Mouse (Mus musculus) CH12.LX (cell line): ENCODE measurements at regions not wholly inside any gene's neighbourhood (a gene's known extent, or its start where the extent isn't known, plus 50 kb on each side); places are given as distances from the start of the nearest gene placed in this dataset.

Experiments used
- DNase-seq: peaks from one replicate; pipeline ENCODE4 v3.0.0-alpha.2; 2013; ENCODE audit errors: extremely low read depth
- H3K27ac ChIP-seq: 2 replicates; pipeline ENCODE4 v1.5.1; 2012; ENCODE audit warnings: low read depth, mild to moderate bottlenecking, control low read depth, moderate library complexity; ENCODE audit not compliant: insufficient read depth
- H3K27me3 ChIP-seq: replicated peaks from 2 replicates; pipeline ENCODE3; 2012; ENCODE audit warnings: inconsistent platforms
- H3K36me3 ChIP-seq, 2 experiments: replicated peaks in 1 of 2; 2 replicates each; pipeline versions ENCODE3 to v1.6.1; 2012; ENCODE audit warnings: inconsistent platforms in 1 of 2, low read length in 1 of 2, mild to moderate bottlenecking in 1 of 2, mixed read lengths in 1 of 2, moderate library complexity in 1 of 2; ENCODE audit not compliant: control insufficient read depth in 1 of 2, insufficient read depth in 1 of 2
- H3K4me1 ChIP-seq, 2 experiments: 2 replicates each; pipeline ENCODE4 v1.6.1; 2012; ENCODE audit warnings: inconsistent platforms in 1 of 2, moderate library complexity in 1 of 2; ENCODE audit not compliant: insufficient read depth in 2 of 2, control insufficient read depth in 1 of 2
- H3K4me2 ChIP-seq: 2 replicates; pipeline ENCODE4 v1.6.1; 2012; ENCODE audit warnings: low read depth, mild to moderate bottlenecking, control low read depth; ENCODE audit not compliant: poor library complexity, insufficient read depth, severe bottlenecking
- H3K4me3 ChIP-seq, 3 experiments: fragments of 150-350 bp in 1 of 3; sonication (generic) in 1 of 3; replicated peaks in 1 of 3; 2 replicates each; pipeline versions ENCODE3 to v1.5.1; 2011 to 2012; ENCODE audit warnings: low read depth in 2 of 3, low read length in 2 of 3, mild to moderate bottlenecking in 2 of 3, moderate library complexity in 2 of 3, control low read depth in 1 of 3, improper control_type of control experiment in 1 of 3, inconsistent platforms in 1 of 3, mixed read lengths in 1 of 3; ENCODE audit not compliant: poor library complexity in 1 of 3
- H3K79me2 ChIP-seq: replicated peaks from 2 replicates; pipeline ENCODE4 v1.6.1; 2012; ENCODE audit warnings: mild to moderate bottlenecking, moderate library complexity; ENCODE audit not compliant: control insufficient read depth, poor library complexity, insufficient read depth, severe bottlenecking; ENCODE audit errors: extremely low read depth
- H3K9ac ChIP-seq: 2 replicates; pipeline ENCODE4 v1.6.1; 2012; ENCODE audit warnings: low read depth, mild to moderate bottlenecking, control low read depth, moderate library complexity; ENCODE audit not compliant: insufficient read depth
- H3K9me3 ChIP-seq: replicated peaks from 2 replicates; pipeline ENCODE3; 2012; ENCODE audit warnings: low read length, inconsistent platforms, mixed read lengths
- CHD1 ChIP-seq: IDR thresholded peaks from 2 replicates; pipeline ENCODE4 v1.6.1; 2012; ENCODE audit warnings: low read depth, low read length, improper control_type of control experiment, inconsistent platforms
- CHD2 ChIP-seq: IDR thresholded peaks from 2 replicates; pipeline ENCODE4 v1.6.1; 2011; ENCODE audit warnings: low read length, improper control_type of control experiment
- CTCF ChIP-seq, 2 experiments: IDR thresholded peaks in 1 of 2; conservative IDR thresholded peaks in 1 of 2; 2 replicates each; pipeline ENCODE4 v1.5.1; 2011 to 2012; ENCODE audit warnings: low read depth in 2 of 2, low read length in 2 of 2, improper control_type of control experiment in 1 of 2, inconsistent platforms in 1 of 2, mild to moderate bottlenecking in 1 of 2, moderate library complexity in 1 of 2
- GABPA ChIP-seq: IDR thresholded peaks from 2 replicates; pipeline ENCODE4 v1.6.1; 2012; ENCODE audit warnings: low read depth, low read length, improper control_type of control experiment, inconsistent platforms; ENCODE audit not compliant: insufficient replicate concordance
- IRF4 ChIP-seq: IDR thresholded peaks from 2 replicates; pipeline ENCODE4 v1.6.1; 2014; ENCODE audit warnings: low read depth, mild to moderate bottlenecking, inconsistent platforms, low read length, improper control_type of control experiment
- MAX ChIP-seq: IDR thresholded peaks from 2 replicates; pipeline ENCODE4 v1.6.1; 2011; ENCODE audit warnings: low read length, improper control_type of control experiment
- MAZ ChIP-seq: IDR thresholded peaks from 2 replicates; pipeline ENCODE4 v1.6.1; 2012; ENCODE audit warnings: low read depth, mild to moderate bottlenecking, inconsistent platforms, low read length, improper control_type of control experiment, moderate library complexity
- MEF2A ChIP-seq: IDR thresholded peaks from 2 replicates; pipeline ENCODE4 v1.6.1; 2014; ENCODE audit warnings: low read depth, mild to moderate bottlenecking, inconsistent platforms, low read length, improper control_type of control experiment, borderline replicate concordance
- MYC ChIP-seq: IDR thresholded peaks from 2 replicates; pipeline ENCODE4 v1.6.1; 2011; ENCODE audit warnings: low read depth, mild to moderate bottlenecking, improper control_type of control experiment, low read length
- NRF1 ChIP-seq: IDR thresholded peaks from 2 replicates; pipeline ENCODE4 v1.6.1; 2014; ENCODE audit warnings: low read depth, mild to moderate bottlenecking, inconsistent platforms, low read length, improper control_type of control experiment, moderate library complexity
- PAX5 ChIP-seq: IDR thresholded peaks from 2 replicates; pipeline ENCODE4 v1.6.1; 2012; ENCODE audit warnings: low read length, inconsistent platforms, mixed read lengths
- POLR2AphosphoS2 ChIP-seq: IDR thresholded peaks from 2 replicates; pipeline ENCODE4 v1.6.1; 2011; ENCODE audit warnings: low read depth, low read length, improper control_type of control experiment
- RCOR1 ChIP-seq: conservative IDR thresholded peaks from 2 replicates; pipeline ENCODE4 v1.6.1; 2012; ENCODE audit warnings: low read depth, mild to moderate bottlenecking, inconsistent platforms, low read length, improper control_type of control experiment
- SIN3A ChIP-seq: IDR thresholded peaks from 2 replicates; pipeline ENCODE4 v1.6.1; 2012; ENCODE audit warnings: low read length, improper control_type of control experiment, inconsistent platforms
- SMC3 ChIP-seq: IDR thresholded peaks from 2 replicates; pipeline ENCODE4 v1.6.1; 2011; ENCODE audit warnings: low read depth, low read length, improper control_type of control experiment
- TCF12 ChIP-seq: IDR thresholded peaks from 2 replicates; pipeline ENCODE4 v1.6.1; 2014; ENCODE audit warnings: low read depth, mild to moderate bottlenecking, inconsistent platforms, low read length, improper control_type of control experiment
- USF1 ChIP-seq: IDR thresholded peaks from 2 replicates; pipeline ENCODE4 v1.6.1; 2014; ENCODE audit warnings: low read depth, mild to moderate bottlenecking, inconsistent platforms, low read length, improper control_type of control experiment
- ZMIZ1 ChIP-seq: IDR thresholded peaks from 2 replicates; pipeline ENCODE4 v1.6.1; 2012; ENCODE audit warnings: low read depth, mild to moderate bottlenecking, inconsistent platforms, low read length, improper control_type of control experiment
- dilution Hi-C: fragments of 300-500 bp; cut with MboI; formaldehyde crosslinking; loops from 2 replicates; pipeline ENCODE4 v1.14.3; 2020; ENCODE audit warnings: low sequenced_read_pairs; ENCODE audit not compliant: extremely low pct_unique_long_range_greater_than_20kb, extremely low pct_ligation_motif_present
- in situ Hi-C: fragments of 300-500 bp; cut with MboI; formaldehyde crosslinking; loops from 3 replicates; pipeline ENCODE4 v1.14.3; 2019; ENCODE audit warnings: low sequenced_read_pairs, low pct_ligation_motif_present, low pct_unique_long_range_greater_than_20kb, mixed read lengths

DNA sequence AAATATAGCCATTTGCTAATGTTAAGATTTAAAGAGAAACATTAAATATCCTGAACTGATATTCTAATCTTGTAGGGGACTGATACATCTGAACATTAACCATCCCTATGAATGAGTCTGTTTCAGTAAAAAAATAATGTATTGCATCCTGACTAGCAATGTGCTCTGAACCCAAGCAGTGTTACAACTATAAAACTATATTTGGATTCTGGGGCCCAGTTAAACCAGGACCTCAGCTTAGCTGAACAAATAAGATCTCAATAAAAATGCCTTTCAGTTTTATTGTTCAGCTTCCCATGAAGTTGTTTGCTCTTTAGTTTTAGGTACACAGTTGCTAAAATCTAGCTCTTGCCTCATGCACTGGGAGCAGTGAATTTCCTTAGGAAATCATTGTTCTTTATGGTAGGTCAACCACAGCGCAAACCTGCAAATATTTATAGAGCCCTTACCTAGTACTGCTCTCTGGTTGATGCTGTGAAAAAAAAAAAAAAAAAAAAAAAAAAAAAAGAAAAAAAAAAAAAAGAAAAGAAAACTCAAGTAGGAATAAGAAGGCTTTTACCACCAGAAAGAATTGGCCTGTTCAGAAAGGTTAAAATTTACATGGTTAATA is 457.5 kb downstream of the Chl1 start:
- Histone ChIP-seq H3K27ac (no peak overlapping the region), H3K9ac (no peak overlapping the region), H3K36me3 (no peaks in the 10 kb centered on the region), H3K4me2 (no peak overlapping the region), H3K4me3 (no peak overlapping the region), H3K79me2 (no peaks in the 10 kb centered on the region), H3K27me3 (no peaks in the 10 kb centered on the region), H3K9me3 (peaks cover 37% of the 10 kb centered on the region), H3K4me1 (no peaks in the 10 kb centered on the region)
- no peak for TF ChIP-seq USF1
- no peak for TF ChIP-seq TCF12
- TF ChIP-seq ZMIZ1 = no peak
- no peak for TF ChIP-seq CHD2
- TF ChIP-seq MAZ = no peak
- TF ChIP-seq GABPA = no peak
- TF ChIP-seq POLR2AphosphoS2 = no peak
- TF ChIP-seq SIN3A = no peak
- no peak for TF ChIP-seq RCOR1
- no peak for TF ChIP-seq MYC
- no peak for TF ChIP-seq MEF2A
- TF ChIP-seq CTCF (conservative IDR thresholded peaks at IDR 0.05 in 1 of 2, IDR thresholded peaks at IDR 0.05 in 1 of 2; ENCODE audit: low read depth in 2 of 2, low read length in 2 of 2) = no peak
- TF ChIP-seq PAX5 = no peak
- TF ChIP-seq IRF4 = no peak
- no peak for TF ChIP-seq CHD1
- dilution Hi-C loops (no loop called here), in situ Hi-C loops (no loop called here)
- no peak for DNase-seq

GRCm38 (mm10) chr6:103999186-103999585 is 488.8 kb downstream of the Chl1 start:
- Histone ChIP-seq H3K4me2 (no peak overlapping the region), H3K27me3 (no peaks in the 10 kb centered on the region), H3K9me3 (peaks cover 16% of the 10 kb centered on the region), H3K4me1 (no peaks in the 10 kb centered on the region), H3K9ac (no peak overlapping the region), H3K79me2 (no peaks in the 10 kb centered on the region), H3K4me3 (no peak overlapping the region), H3K36me3 (no peaks in the 10 kb centered on the region), H3K27ac (no peak overlapping the region)
- in situ Hi-C loops (no loop called here), dilution Hi-C loops (no loop called here)
- no peak for DNase-seq
- TF ChIP-seq MAX (no peak), PAX5 (no peak), MEF2A (no peak), SIN3A (no peak), CHD2 (no peak), NRF1 (no peak), SMC3 (no peak)
